Mouse (Mus musculus): ENCODE measurements around the gene Dgcr8.

- TF ChIP-seq CTCF (IDR thresholded peaks at IDR 0.05; ENCODE audit: control insufficient read depth, insufficient read depth, low read length) (no peak), POLR2A (IDR thresholded peaks at IDR 0.05; ENCODE audit: borderline replicate concordance, control insufficient read depth, low read depth, low read length) (no peak)
These were observed 44.9 kb upstream of the Dgcr8 start for GRCm38 (mm10) chr16:18333976-18334375.
